Mouse (Mus musculus) frontal cortex, postnatal 36 days (tissue): ENCODE data around the gene Rnf183.

ENCODE experiments used
- DNase-seq, 2 experiments: peaks; one replicate each; pipeline ENCODE4 v3.0.0; 2022; ENCODE audit warnings: low spot score in 2 of 2

Rnf183 gene

DNA sequence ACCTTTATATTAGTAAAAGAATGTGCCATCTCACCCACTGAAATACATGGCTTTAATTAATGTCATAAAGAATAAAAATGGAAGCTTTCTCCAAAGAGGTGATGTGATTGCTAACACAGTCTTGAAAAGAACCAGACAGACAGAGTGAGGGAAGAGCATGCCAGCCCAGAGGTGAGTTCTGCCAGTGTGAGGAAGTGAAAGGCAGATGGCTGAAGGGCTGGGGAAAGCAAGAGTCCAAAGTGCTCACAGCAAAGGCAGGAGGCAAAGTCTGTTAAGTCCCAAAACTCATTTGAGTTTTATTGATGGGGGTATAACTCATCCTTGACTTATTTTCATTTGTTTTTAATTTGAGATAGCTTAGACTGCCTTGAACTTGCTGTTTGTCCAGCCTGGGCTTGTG lies 4.4 kb downstream of the Rnf183 start:
- DNase-seq, result no peak

GRCm38 (mm10) chr4:62429616-62430015 lies 5.4 kb downstream of the Rnf183 start:
- no peak for DNase-seq

GRCm38 (mm10) chr4:62427978-62428758 lies 6.9 kb downstream of the Rnf183 start:
- no peak for DNase-seq

DNA sequence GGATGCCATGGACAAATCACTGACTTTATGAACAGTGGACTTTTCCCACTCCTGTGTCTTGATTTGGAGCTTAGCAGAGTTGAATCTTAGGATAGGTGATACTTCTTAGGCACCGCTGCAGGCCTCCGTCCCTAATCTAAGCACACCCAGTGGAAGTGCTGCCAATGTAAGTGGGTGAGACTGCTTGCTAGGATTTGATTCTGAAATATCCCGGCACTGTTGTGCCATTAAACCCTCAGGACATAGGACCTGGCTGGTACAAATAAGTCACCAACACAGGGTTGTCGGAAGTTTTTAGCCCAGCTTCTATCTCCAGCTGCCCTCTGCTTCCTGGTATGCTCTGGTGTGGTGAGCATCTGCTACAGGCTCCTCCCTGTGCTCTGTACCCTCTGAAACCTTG lies 9.2 kb downstream of the Rnf183 start:
- no peak for DNase-seq

- no peak for DNase-seq
Measured at GRCm38 (mm10) chr4:62419091-62419490, 16.0 kb downstream of the Rnf183 start.

GRCm38 (mm10) chr4:62418448-62418847 lies 16.6 kb downstream of the Rnf183 start:
- DNase-seq, result no peak

- DNase-seq, result no peak
Measured at GRCm38 (mm10) chr4:62411606-62412005, 23.4 kb downstream of the Rnf183 start.

GRCm38 (mm10) chr4:62410325-62410724 lies 24.7 kb downstream of the Rnf183 start:
- no peak for DNase-seq

GRCm38 (mm10) chr4:62409615-62410014 lies 25.4 kb downstream of the Rnf183 start:
- no peak for DNase-seq

DNA sequence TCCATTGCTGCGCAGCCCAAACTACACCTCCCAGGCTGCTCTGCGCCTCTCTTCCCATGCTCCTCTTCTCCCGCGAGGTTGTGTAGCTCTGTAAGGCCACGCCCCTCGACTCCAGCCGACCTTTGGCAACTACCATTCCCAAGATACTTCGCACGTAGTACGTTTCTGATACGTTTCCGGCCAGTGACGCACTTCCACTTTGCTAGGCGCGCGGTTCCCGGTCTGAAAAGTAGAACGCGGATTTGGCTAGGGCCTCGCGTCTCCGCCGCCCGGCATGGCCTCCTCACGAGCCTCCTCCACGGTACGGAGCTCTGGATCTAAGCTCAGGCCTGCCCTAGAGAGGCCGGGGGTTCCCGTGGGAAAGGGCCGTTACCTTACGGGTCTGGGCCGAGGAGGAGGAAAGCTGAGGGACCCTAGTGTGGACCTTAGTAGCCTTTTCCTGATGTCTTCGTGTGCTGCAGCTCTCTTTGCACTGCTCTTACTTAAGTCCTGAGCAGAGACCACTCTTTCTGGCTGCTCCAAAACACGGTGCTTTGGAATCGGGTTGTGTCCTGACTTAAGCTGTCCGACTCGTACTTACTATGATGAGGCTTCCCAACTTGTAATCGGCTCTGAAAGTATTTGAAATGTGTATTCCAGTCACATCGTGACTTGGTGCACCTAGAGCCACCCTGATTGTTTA lies 26.3 kb downstream of the Rnf183 start, which contains the start of the genes Cdc26 and Prpf4:
TSS of gene Cdc26 (minus strand) at position 42 of the 682 bp plus-strand sequence.
TSS of gene Prpf4 (plus strand) at position 197 of the 682 bp plus-strand sequence.
- DNase-seq, result peak; percentile 98 to 99

DNA sequence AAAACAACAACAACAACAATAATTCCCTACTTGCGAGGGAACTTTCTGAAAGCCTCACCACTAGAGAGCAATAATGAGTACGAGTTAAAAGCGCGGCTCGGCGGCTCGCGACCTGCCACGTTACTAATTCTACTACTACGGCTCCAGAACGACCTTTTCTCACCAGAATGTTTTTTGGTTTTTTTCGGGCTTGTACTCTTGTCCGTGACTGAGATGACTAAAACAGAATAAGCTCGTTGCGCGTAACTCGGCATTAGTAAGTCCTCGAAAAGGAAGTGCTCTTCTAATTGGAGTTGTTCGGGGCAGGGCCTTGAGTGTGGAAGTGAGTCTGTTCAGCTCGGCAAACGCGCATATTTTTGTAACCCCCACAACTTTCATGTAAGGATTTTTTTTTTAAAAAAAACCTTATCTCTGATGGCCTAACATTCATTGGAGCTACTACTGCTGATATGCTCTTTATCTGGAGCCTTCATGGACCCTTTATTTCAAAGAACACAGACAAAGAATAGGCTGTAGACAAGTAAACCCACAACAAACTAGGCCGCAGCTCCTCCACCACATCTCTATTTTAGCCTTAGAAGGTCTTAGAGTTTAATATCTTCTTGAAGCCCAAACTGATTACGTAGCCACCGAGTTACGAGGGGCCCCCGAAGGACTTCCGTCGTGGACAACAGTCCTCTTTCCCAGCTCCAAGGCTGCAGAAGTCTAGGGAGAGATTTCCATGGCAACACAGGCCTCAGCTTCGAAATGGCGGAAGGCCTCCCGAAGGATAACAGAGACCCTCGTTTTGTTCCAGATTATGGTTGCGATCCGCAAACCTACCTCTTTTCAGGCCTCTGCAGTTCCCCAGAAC lies 27.1 kb downstream of the Rnf183 start:
- peak; percentile 57 to 67 for DNase-seq

DNA sequence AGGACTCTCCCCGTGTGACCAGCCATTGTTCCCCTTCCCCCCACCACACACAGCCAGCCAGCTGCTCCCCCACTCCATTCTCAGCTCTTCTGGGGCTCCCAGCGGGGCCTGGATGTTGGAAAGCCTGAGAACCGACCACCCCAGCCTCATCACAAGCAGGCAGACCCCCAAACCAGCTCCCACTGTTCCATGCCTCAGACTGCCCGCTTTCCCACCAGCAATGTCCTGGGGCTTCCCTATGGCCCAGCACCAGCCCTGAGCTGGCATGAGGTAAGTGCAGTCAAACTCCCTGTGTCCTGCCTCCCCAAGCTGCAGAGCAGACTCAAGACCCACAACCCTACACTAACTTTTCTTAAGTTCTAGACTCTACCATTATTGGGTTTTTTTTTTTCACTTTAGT lies 28.9 kb downstream of the Rnf183 start:
- no peak for DNase-seq

- DNase-seq, result peak in 1 of 2 experiments; percentile 15
Measured at GRCm38 (mm10) chr4:62398956-62399355, 36.1 kb downstream of the Rnf183 start.

DNA sequence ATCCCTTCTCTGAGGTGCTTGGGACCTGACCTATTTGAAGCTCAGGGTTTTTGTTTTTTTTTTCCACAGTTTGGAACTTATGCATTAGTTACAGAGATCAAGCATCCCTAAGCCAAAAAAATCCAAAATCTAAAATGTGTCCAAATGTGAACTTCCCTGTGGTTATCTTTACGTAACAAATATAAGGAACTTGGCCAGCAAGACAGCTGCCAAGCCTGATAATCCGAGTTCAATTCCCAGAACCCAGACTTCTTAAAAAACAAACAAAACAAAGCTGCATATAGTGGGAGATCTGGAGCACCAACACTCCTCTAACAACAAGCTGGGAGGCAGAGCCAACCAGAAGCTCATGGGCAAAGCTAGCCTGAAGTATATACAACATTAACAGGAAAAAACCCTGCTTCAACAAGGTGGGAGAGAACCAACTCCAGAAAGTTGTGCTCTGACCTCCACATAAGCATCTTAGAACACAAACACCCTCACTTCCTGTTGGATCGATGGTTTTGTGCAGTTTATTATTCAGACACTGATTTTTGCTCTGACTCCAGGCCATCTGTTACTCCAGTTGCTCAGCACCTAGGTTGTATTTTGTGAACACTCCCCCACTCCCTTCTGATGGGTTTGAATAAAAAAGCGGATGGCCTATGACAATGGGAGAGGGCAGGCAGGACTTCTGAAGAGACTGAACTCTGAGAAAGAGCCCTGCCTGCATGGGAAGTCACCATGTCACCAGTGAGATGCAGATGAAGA lies 37.3 kb downstream of the Rnf183 start:
- no peak for DNase-seq

GRCm38 (mm10) chr4:62395806-62396205 lies 39.2 kb downstream of the Rnf183 start:
- DNase-seq, result no peak

DNA sequence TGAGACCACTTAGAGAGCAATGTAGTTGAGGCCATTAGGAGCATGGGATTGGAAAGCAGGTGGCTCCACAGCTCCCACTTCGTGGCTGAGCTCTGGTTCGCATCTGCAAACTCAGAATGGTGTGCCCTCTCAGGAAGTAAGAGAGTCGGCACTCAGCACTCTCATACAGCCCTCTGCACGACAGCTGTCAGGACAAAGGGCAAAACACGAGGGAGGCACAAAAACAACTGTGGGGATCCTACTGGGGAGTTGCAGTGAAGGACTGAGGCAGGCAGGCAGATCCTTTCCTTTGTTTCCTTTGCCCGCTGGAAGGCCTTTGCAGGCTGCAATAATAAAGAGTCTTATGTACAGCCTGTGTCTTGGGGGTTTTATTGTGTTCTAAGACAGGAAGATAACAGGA lies 41.6 kb downstream of the Rnf183 start:
- DNase-seq, result no peak

DNA sequence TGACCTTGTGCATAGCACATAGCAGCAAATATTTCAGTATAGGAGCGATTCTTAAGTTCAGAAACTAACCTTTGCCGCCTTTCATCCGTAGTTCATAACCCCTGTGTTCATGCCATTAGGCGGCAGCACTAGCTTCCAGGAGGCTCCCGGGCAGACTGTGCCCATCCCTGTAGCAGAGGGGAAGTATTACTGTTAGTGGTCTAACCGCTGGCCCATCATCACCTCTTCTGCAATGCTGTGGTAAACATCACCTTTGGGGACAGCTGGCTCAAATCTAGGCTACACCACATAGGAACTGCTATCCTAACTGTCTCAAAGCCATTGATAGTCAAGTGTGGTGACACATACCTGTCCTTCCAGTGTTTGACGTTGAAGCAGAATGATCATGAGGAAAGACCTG lies 43.2 kb downstream of the Rnf183 start:
- DNase-seq, result no peak

DNA sequence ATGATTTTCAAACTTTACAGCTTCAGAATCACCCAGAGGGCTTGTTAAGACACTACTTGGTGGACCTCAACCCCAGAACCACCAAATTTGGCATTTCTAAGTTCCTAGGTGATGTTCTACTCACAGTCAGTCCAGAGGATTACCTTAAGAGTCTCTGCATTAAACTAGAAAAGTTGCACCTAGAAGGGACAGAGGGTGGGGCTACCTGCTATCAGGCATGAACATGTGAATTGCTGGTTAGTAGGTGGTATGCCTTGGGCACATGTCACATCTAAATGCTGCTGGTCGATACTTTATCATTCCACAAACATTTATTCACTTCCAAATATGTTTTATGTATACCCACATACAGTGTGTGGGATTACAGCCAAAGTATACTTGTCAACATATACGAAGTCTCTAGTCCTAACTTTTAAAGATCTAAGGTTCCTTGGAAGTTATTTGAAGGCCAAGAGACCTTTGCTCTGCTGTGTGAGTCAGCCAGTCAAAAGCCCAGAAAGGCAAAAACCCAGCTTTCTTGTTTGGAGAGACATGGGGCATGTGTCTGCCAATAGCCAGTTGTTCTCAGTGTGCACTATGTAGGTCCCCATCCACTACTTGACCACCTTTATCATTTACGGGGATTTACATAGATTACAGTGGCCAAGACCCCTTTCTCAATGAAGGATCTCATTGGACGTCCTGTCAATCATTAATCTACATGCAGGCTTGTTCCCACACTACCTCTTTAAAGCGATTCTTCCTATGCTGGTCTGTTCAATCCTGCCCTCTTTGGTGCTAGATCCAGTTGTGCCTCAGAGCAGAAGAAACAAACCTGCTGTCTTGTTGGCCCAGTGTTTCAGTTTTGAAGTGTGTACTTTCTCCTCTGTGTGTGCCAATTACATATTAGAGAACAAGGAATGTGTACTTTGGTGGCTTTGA lies 45.2 kb downstream of the Rnf183 start:
- DNase-seq, result no peak

DNA sequence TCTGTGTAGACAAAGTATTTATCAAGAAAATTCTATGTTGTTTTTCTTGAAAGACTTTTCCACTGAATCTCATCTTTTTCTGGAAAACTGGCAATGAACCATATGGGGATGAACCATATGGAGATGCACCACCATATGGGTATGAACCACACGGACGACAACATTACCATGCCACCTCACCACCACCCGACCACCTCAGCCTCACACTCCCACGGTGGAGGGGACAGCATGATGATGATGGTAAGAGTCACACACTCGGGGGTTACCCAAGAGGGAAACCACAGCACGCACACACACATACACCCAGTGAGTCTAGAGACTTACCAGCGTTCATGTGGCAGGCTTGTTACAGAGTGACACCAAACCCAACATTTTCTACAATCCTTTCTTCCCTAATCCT lies 49.6 kb downstream of the Rnf183 start:
- DNase-seq, result peak in 1 of 2 experiments; percentile 30

GRCm38 (mm10) chr4:62384159-62384558 lies 50.9 kb downstream of the Rnf183 start:
- no peak for DNase-seq
